Mouse (Mus musculus) olfactory bulb, adult 2 months (tissue): ENCODE measurements around the gene Zcchc24.

ENCODE experiments used
- CTCF ChIP-seq: fragments of 200-500 bp; IDR thresholded peaks from 2 replicates; pipeline ENCODE4 v1.5.1; 2012; ENCODE audit warnings: low read depth, mild to moderate bottlenecking, low read length, moderate library complexity; ENCODE audit not compliant: insufficient read depth
- POLR2A ChIP-seq: fragments of 200-500 bp; IDR thresholded peaks from 2 replicates; pipeline ENCODE4 v1.6.1; 2012; ENCODE audit warnings: mild to moderate bottlenecking, low read depth, low read length, moderate library complexity; ENCODE audit not compliant: insufficient read depth

DNA sequence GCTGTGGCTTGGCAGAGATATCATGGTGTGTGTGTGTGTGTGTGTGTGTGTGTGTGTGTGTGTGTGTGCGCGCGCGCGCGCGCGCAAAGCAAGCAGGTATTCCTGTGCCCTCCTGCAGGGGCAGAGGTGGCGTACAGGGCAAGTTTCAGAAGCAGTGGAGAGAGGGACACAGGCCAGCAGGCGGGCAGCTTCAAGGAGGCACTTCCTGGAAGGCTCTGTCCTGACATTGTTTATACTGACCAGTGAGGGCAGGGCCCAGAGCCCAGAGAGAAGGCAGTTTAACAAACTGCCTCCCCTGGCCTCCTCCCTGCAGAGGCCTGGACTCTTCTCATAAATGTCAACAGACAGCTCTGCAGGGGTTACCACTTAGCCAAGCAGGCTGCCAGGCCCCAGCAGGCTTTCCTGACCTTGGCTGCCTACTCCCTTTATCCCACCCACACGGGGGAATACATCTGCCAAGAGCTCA is 43.8 kb downstream of the Zcchc24 start:
- no peak for TF ChIP-seq POLR2A
- no peak for TF ChIP-seq CTCF
